Mouse (Mus musculus) megakaryocyte-erythroid progenitor cell, adult 5-6 weeks (primary cell): ENCODE measurements around the gene Hnf1a. TPM values are rescaled to one million over a fixed set of nuclear protein-coding genes. Genes with fewer than 3 reads are reported as not detected.
A peak's percentile ranks its signal among the peaks of the same experiment; 100 is the strongest.

Experiments used
- ATAC-seq: replicated peaks from 2 replicates; pipeline ENCODE4 v1.8.0; 2016; ENCODE audit warnings: mild to moderate bottlenecking, inconsistent platforms; ENCODE audit not compliant: severe bottlenecking, poor library complexity, low FRiP score, low TSS enrichment
- total RNA-seq, 2 experiments: library from RNA; stranded (forward) in 1 of 2; stranded (reverse) in 1 of 2; fragments of 200-1000, 215-1000 nt in 1 of 2; fragments of >200 nt in 1 of 2; fragmentation: Nextera tagmentation in 1 of 2; gene quantifications; 2 replicates each; pipeline ENCODE4 v1.2.3; 2014 to 2017

Hnf1a gene
- total RNA-seq, 2 experiments from 2014 or later: not detected

GRCm38 (mm10) chr5:114982001-114982400 is 11.1 kb upstream of the Hnf1a start:
- ATAC-seq: no peak

GRCm38 (mm10) chr5:114980122-114980748 is 9.3 kb upstream of the Hnf1a start:
- ATAC-seq: 0 out of 2 replicates have a peak, but pooled peaks have one; percentile 18

- ATAC-seq: peak; percentile 90
These were observed 8.6 kb upstream of the Hnf1a start for GRCm38 (mm10) chr5:114979250-114980121.

- peak; percentile 47 for ATAC-seq
These were observed 8.0 kb upstream of the Hnf1a start for GRCm38 (mm10) chr5:114978888-114979249.

- no peak for ATAC-seq
These were observed 7.6 kb upstream of the Hnf1a start for GRCm38 (mm10) chr5:114978473-114978872.

- no peak for ATAC-seq
These were observed 6.0 kb upstream of the Hnf1a start for GRCm38 (mm10) chr5:114976935-114977334.

- no peak for ATAC-seq
These were observed 2.2 kb upstream of the Hnf1a start for GRCm38 (mm10) chr5:114973131-114973530.

- ATAC-seq: no peak
These were observed 1.3 kb upstream of the Hnf1a start for GRCm38 (mm10) chr5:114972201-114972600.

GRCm38 (mm10) chr5:114969609-114970215 is 1.2 kb downstream of the Hnf1a start:
- no peak for ATAC-seq

GRCm38 (mm10) chr5:114969064-114969463 is 1.8 kb downstream of the Hnf1a start:
- no peak for ATAC-seq

- ATAC-seq: no peak
These were observed 2.2 kb downstream of the Hnf1a start for GRCm38 (mm10) chr5:114968651-114969050.

GRCm38 (mm10) chr5:114967523-114968268 is 3.2 kb downstream of the Hnf1a start:
- ATAC-seq: no peak

- no peak for ATAC-seq
These were observed 5.7 kb downstream of the Hnf1a start for GRCm38 (mm10) chr5:114964967-114965898.

GRCm38 (mm10) chr5:114964315-114964966 is 6.5 kb downstream of the Hnf1a start:
- ATAC-seq: peak; percentile 60; the same call in 1 of the 2 replicates

- no peak for ATAC-seq
These were observed 9.1 kb downstream of the Hnf1a start for GRCm38 (mm10) chr5:114961590-114962360.

GRCm38 (mm10) chr5:114958069-114958468 is 12.8 kb downstream of the Hnf1a start:
- ATAC-seq: no peak

GRCm38 (mm10) chr5:114953326-114953725 is 17.6 kb downstream of the Hnf1a start:
- ATAC-seq: no peak
